Mouse (Mus musculus) splenic B cell, adult 2 months (primary cell): ENCODE data around the gene Rps5.
"Not testable (repeated sequence)": the region's sequence is repeated elsewhere in the genome, so short reads cannot be mapped to it uniquely, and the experiment has no call there.

Experiments used
- DNase-seq: peaks from one replicate; pipeline ENCODE4 v3.0.0-alpha.2; 2011; ENCODE audit warnings: low read depth, low spot score
- H3K27me3 ChIP-seq: 2 replicates; pipeline ENCODE4 v1.6.1; 2012; ENCODE audit warnings: mild to moderate bottlenecking, low read length, moderate library complexity, mixed read lengths; ENCODE audit not compliant: control insufficient read depth, poor library complexity, insufficient read depth, severe bottlenecking
- H3K36me3 ChIP-seq: 2 replicates; pipeline ENCODE4 v1.6.1; 2012; ENCODE audit warnings: mild to moderate bottlenecking, low read length, moderate library complexity, mixed read lengths; ENCODE audit not compliant: control insufficient read depth, poor library complexity, insufficient read depth, severe bottlenecking

Gene Rps5

DNA sequence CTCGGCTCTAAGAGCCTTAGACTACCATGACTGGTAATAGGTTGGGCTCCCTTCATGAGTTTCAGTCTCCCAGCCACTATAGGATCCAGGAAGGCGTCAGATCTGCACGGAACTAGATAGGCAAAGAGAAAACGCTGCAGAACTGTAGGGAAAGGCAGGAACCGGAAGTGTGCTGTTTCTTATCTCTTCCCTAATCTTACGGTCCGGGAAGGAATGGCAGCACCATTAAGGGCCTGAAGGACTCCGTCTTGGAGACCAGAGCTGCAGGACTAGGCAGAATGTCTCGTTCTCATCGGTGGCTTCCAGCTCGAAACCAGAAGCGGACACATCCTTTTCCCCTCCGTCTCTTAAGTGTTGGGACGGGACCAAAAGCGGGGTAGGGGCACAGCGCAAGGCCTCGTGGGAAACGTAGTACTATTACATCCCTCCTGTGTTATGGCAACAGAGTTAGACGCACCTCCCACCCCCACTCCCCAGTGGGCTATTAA lies 11.9 kb upstream of the Rps5 start:
- peaks cover 2% of the 10 kb centered on the region for H3K36me3 ChIP-seq
- peak; percentile 40 for DNase-seq
- H3K27me3 ChIP-seq, result no peaks in the 10 kb centered on the region

DNA sequence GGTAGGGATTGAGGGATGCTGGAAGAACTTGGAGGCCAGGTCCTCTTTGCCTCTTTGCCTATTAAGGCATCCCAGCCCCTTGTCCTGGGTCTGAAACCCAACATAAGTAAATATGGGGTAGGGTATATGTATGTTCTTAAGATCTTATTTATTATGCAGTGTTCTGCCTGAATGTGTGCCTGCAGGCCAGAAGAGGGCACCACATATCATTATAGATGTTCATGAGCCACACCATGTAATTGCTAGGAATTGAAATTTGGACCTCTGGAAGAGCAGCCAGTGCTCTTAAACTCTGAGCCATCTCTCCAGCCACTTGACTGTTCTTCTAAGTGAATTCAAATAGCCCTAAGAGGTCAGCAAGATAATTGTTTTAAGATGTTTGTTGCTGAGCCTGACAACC lies 8.5 kb upstream of the Rps5 start:
- H3K36me3 ChIP-seq, result no peaks in the 10 kb centered on the region
- no peaks in the 10 kb centered on the region for H3K27me3 ChIP-seq
- peak; percentile 63 for DNase-seq

DNA sequence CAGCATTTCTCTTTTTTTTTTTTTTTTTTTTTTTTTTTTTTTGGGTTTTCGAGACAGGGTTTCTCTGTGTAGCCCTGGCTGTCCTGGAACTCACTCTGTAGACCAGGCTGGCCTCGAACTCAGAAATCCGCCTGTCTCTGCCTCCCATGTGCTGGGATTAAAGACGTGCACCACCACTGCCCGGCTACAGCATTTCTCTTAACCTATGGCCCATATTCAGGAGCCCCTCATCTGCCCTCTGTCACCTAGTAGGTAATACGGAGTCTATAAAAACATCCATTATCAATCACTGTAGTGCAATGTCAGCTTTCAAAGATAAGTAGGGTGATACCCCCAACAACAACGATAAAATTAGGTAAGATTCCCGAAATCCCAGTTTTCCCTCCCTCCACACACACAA lies 1.6 kb upstream of the Rps5 start:
- DNase-seq, H3K27me3 ChIP-seq: not testable (repeated sequence)
- H3K36me3 ChIP-seq, result peaks cover 11% of the 10 kb centered on the region

DNA sequence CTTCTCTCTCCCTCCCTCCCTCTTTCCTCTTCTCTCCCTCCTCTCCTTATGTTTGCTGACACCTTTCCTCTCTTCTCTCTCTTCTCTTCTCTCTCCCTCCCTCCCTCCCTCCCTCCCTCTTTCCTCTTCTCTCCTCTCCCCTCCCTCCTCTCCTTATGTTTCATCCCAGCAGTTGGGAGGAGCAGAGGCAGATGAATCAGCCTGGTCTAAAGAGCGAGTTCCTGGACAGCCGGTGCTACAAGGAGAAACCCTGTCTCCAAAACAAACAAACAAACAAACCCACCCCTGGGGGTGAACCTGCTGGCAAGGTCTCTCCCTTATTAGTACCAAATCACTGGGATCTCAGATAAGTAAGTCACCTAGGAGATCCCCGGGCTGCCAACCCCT lies 779 bp upstream of the Rps5 start:
- Histone ChIP-seq H3K27me3 (no peaks in the 10 kb centered on the region), H3K36me3 (peaks cover 19% of the 10 kb centered on the region)
- no peak for DNase-seq

DNA sequence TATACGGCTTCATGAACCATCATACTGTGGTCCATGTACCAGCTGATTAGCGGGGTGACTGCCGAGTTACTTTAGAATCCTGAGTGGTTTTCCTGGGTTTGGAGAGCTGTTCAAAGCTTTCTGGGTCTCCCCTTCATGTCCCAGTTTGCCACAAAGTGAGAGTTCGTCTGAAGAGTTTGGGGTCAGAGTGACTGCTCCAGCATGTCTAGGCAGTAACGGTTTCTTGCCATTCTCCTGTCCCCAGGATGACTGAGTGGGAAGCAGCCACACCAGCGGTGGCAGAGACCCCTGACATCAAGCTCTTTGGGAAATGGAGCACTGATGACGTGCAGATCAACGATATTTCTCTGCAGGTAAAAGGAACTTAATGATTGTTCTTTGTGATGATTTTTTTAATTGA lies 639 bp downstream of the Rps5 start:
- no peak for DNase-seq
- H3K36me3 ChIP-seq, result peaks cover 25% of the 10 kb centered on the region
- H3K27me3 ChIP-seq, result no peaks in the 10 kb centered on the region

DNA sequence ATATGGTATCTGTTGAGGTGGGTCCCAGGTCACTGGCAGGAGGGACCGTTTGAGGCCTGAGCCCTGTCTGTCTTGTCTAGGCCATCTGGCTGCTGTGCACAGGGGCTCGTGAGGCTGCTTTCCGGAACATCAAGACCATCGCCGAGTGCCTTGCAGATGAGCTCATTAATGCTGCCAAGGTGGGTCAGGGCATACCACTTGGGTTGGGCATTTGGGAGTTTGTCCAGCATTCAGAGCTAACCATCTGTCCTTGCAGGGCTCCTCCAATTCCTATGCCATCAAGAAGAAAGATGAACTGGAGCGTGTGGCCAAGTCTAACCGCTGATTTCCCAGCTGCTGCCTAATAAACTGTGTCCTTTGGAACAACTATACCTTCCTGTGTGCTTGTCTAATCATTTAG lies 4.2 kb downstream of the Rps5 start:
- no peak for DNase-seq

DNA sequence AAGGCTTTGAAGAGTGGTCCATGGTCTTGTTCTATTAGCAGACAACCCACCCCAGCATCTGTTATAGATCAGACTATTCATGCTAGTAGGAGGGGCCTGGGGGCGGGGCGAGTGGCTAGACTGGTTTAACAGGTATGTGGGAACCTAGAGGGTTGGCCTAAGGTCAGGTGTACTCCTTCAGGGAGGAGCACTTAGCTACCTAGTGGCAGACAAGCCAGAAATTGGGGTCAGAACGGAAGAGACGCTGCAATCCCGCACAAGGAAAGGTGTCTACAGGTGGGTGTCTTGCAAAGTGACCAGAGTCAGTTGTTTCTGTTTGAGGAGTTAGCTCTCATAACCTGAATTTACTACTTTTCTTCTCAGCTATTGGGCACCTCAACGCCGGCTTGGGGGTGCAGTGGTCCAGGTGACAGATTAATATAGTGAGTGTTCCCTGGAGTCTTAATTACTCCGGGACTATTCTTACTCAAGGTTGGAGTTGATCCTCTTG lies 5.1 kb downstream of the Rps5 start, which contains the start of gene Rnf225:
Rnf225 (plus strand) TSS at position 226 of the 490 bp plus-strand sequence.
- Histone ChIP-seq H3K27me3 (no peaks in the 10 kb centered on the region), H3K36me3 (peaks cover 25% of the 10 kb centered on the region)
- DNase-seq, result no peak

More for the DNA sequence above, 4.2 kb downstream of the Rps5 start:
- Histone ChIP-seq H3K36me3 (peaks cover 25% of the 10 kb centered on the region), H3K27me3 (no peaks in the 10 kb centered on the region)

DNA sequence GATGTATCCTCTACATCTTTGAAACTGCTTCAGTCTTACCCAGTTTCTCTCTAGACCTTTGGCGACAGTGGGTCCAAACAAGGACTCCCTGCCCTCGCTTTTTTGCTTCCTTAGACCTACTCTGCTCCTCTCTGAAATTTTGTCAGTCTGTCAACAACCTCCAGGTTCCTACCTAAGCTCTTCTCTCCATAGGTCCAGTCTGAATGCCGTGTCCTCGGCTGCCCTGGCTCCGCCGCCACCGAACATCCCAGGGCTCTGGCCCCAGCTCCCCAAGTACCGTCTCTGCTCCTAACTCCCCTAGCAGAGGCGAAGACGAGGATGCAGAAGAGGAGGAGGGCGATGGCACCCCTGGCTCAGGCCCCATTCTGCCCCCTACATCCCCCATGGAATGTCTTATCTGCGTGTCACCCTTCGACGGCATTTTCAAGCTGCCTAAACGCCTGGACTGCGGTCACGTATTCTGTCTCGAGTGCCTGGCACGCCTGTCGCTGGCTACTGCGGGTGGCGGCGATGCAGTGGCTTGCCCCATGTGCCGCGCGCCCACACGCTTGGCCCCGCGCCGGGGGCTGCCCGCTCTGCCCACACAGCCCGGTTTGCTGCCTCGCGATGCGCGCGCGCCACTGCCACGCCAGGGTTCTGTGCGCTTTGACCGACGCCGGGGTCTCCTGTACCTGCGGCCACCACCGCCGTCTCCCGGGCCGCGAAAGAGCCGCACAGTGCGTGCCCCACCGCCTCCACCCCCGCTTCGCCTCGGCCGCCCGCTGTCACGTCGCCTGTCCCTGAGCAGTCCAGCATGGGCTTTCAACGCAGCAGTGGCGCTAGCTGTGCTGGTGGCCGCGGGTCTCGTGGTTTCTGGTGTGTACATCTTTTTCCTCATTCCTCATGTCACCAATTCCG lies 5.9 kb downstream of the Rps5 start:
- DNase-seq, result no peak
- peaks cover 25% of the 10 kb centered on the region for H3K36me3 ChIP-seq
- no peaks in the 10 kb centered on the region for H3K27me3 ChIP-seq

DNA sequence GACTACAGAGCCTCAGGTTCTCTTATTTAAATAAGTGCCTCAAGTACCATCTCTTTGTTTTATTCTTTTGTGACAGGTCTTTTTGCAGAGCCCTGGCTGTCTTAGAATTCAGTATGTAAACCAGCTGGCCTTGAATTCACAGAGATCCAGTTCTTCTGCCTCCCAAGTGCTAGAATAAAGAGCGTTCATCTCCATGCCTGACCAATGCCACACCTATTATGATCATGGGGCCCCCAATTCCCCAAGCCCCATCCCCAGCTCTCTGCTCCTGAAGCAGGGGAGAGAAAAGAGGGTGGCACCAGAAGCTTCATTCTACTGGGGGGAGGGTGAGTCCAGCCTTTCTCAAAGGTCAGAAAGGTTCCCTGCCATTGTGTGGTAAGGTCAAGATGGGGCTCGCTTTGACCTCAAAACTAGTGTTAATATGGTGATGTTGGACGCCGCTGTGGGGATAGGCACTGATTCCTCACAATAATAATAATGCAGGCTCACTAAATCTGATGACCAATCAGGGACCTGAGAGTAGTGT lies 11.6 kb downstream of the Rps5 start:
- Histone ChIP-seq H3K36me3 (no peaks in the 10 kb centered on the region), H3K27me3 (no peaks in the 10 kb centered on the region; the same call in 1 of the 2 replicates)

DNA sequence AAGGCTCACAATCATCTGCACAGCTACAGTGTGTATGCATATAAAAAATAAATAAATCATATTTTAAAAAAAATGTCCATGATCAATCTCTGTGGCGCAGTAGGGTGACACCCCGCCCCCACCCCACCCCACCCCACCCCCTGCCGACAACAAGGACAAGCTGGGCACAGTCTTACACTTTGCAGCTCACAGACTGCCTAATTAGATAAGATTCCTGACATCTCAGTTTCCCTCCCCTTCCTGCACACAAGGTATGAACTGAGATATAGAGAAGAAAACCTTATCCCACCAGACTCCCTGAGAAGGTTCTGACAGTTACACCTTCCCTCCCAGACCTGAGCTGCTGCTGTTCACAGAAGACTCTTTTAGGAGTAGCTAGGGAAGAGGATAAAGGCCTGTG lies 12.7 kb downstream of the Rps5 start:
- no peaks in the 10 kb centered on the region; the same call in 1 of the 2 replicates for H3K27me3 ChIP-seq
- no peak for DNase-seq
- H3K36me3 ChIP-seq, result no peaks in the 10 kb centered on the region

More for the DNA sequence above, 11.6 kb downstream of the Rps5 start:
- DNase-seq, result no peak

DNA sequence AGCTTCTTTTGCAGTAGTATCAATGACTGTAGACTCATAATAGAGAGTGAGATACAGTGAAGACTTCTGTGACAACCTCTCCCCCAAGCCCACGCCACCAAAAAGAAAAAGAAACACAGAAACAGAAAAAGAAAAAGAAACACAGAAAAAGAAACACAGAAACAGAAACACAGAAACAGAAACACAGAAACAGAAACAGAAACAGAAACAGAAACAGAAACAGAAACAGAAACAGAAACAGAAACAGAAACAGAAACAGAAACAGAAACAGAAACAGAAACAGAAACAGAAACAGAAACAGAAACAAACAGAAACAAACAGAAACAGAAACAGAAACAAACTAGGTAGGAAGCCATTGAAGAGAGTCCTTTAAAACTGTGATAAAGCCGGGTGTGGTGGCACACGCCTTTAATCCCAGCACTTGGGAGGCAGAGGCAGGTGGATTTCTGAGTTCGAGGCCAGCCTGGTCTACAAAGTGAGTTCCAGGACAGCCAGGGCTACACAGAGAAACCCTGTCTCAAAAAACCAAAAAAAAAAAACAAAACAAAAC lies 15.2 kb downstream of the Rps5 start:
- H3K27me3 ChIP-seq, H3K36me3 ChIP-seq: not testable (repeated sequence)
- DNase-seq, result peak; percentile 43

DNA sequence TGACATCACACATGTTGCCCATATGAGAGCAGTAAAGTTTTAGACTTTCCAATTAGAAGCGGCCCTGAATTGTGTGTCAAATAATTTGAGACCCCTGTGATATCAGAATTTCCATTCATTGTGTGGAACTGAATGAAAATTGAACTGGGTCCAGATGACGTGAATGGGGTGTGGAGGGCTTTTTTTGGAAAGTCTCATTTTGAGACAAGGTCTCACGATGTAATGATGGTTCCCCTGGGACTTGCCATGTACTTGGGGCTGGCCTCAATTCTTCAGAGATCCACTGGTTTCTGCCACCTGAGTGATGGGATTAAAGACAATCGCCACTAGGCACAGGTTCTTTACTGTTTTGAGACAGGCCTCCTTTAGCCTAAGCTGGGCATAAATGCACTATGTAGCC lies 18.5 kb downstream of the Rps5 start:
- DNase-seq, result no peak
- Histone ChIP-seq H3K27me3 (no peaks in the 10 kb centered on the region), H3K36me3 (no peaks in the 10 kb centered on the region)

DNA sequence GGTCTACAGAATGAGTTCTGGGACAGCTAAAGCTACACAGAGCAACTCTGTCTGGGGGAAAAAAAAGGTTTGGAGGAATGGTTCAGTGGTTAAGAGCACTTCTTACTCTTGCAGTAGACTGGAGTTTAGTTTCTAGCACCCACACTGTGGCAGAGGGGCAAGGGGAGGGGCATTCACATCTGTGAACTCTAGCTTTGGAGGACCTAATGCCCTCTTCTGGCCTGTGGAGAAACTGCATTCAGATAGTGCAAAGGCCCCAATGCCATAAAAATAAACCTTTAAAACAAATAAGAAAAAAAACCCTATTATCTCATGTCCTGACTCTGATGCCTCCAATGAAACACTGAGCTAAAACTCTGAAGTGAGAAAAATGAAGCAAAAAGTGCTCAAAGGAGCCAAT lies 21.4 kb downstream of the Rps5 start:
- DNase-seq, result peak; percentile 70
- H3K27me3 ChIP-seq, result no peaks in the 10 kb centered on the region
- no peaks in the 10 kb centered on the region for H3K36me3 ChIP-seq

DNA sequence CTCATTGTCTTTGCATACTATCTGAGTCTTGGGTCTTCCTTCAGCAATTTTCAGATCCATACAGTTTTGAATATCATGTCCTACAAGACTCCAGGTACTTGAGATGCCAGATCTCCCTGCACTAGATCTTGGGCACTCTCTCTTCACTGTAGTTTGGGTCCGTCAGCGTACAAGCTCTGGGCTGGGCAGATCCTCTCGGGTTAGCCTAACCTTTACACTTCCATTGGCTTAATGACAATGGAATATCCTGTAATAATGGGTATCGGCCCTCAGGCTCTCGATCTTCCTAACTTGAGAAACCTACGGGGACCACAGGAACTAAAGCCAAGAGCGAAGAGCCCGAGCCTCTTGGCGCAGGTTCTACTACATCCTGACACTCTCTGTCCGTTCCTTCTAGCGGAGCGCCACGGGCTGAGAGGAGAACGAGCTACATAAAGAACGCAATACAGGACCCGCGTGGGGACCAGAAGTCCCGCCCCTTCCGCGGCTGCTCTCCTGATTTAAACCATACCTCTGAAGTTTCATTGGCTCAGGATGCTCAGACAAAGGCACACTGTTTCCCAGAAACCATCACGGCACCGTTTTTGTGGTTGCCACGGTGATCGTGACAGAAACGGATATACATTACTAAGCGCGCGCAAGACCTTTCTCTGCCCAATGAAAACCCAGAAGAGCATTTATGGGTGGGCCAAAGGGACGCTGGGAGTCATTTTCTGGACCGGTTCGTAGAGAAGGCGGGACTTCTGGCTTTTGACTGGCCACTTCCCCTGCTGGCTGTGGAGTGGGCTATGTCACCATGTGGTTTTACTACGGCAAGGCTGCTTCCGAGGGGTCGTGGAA lies 27.2 kb downstream of the Rps5 start:
- DNase-seq, result peak; percentile 98
- H3K27me3 ChIP-seq, result no peaks in the 10 kb centered on the region
- no peaks in the 10 kb centered on the region for H3K36me3 ChIP-seq
